Mouse (Mus musculus) heart, postnatal 0 days (tissue): ENCODE results near the gene Pde4d.

ENCODE experiments used
- CTCF ChIP-seq: IDR thresholded peaks from 2 replicates; pipeline ENCODE4 v1.5.1; 2016; ENCODE audit warnings: antibody characterized with exemption, control low read depth, low read depth
- EP300 ChIP-seq: IDR thresholded peaks from 2 replicates; pipeline ENCODE4 v1.6.1; 2016; ENCODE audit warnings: antibody characterized with exemption, low read depth

GRCm38 (mm10) chr13:109809646-109810045 is 1359.9 kb downstream of the Pde4d start:
- no peak for TF ChIP-seq CTCF
- TF ChIP-seq EP300 = no peak
